Mouse (Mus musculus) adrenal gland, adult 8-10 months (tissue): ENCODE data around the gene Sag. TPM values are rescaled to one million over a fixed set of nuclear protein-coding genes. Genes with fewer than 3 reads are reported as not detected.

ENCODE experiments used
- total RNA-seq, 4 experiments: library from RNA; stranded (reverse); gene quantifications; 2 replicates each; pipeline ENCODE4 v1.2.4; 2022

The Sag gene
- total RNA-seq, 4 experiments from 2014 or later: 2.6 to 4.7 (median 2.9) TPM

Other genes with a start within 250 kb of the Sag start
- gene Ngef, start 229.8 kb upstream of the Sag start, total RNA-seq: under 1 TPM; 0.20 to 0.95 (median 0.52) TPM
- gene Inpp5d, start 183.4 kb upstream of the Sag start, total RNA-seq: 10 to 100 TPM; 16.8 to 37.9 (median 21.4) TPM
- 10 to 100 TPM; 30.1 to 46.9 (median 34.6) TPM for gene Atg16l1, start 47.8 kb upstream of the Sag start, total RNA-seq
- 10 to 100 TPM; 38.9 to 56.4 (median 54.5) TPM for gene Dgkd, start 49.6 kb downstream of the Sag start, total RNA-seq
- gene Usp40, start 204.9 kb downstream of the Sag start, total RNA-seq: 10 to 100 TPM; 25.3 to 45.1 (median 31.9) TPM